Mouse (Mus musculus) liver, embryonic 14.5 days (tissue): ENCODE data around the gene Olfr635.

ENCODE experiments used
- CTCF ChIP-seq: IDR thresholded peaks from 2 replicates; pipeline ENCODE4 v1.5.1; 2016; ENCODE audit warnings: antibody characterized with exemption, low read depth, control low read depth
- EP300 ChIP-seq: IDR thresholded peaks from 2 replicates; pipeline ENCODE4 v1.6.1; 2016; ENCODE audit warnings: antibody characterized with exemption, low read depth

- no peak for TF ChIP-seq CTCF
- no peak for TF ChIP-seq EP300
Measured at GRCm38 (mm10) chr7:104025473-104025872, 54.5 kb downstream of the Olfr635 start, which contains the start of gene Olfr640.
